Mouse (Mus musculus) cerebellum, adult 2 months (tissue): ENCODE results near the gene Nrxn1.

ENCODE experiments used
- CTCF ChIP-seq: fragments of 200-500 bp; IDR thresholded peaks from 2 replicates; pipeline ENCODE4 v1.5.1; 2011; ENCODE audit warnings: low read depth, mild to moderate bottlenecking, control low read depth, low read length, moderate library complexity, borderline replicate concordance; ENCODE audit not compliant: insufficient read depth
- POLR2A ChIP-seq: fragments of 200-500 bp; IDR thresholded peaks from 2 replicates; pipeline ENCODE4 v1.6.1; 2011; ENCODE audit warnings: low read length, control low read depth, borderline replicate concordance; ENCODE audit not compliant: insufficient read depth

DNA sequence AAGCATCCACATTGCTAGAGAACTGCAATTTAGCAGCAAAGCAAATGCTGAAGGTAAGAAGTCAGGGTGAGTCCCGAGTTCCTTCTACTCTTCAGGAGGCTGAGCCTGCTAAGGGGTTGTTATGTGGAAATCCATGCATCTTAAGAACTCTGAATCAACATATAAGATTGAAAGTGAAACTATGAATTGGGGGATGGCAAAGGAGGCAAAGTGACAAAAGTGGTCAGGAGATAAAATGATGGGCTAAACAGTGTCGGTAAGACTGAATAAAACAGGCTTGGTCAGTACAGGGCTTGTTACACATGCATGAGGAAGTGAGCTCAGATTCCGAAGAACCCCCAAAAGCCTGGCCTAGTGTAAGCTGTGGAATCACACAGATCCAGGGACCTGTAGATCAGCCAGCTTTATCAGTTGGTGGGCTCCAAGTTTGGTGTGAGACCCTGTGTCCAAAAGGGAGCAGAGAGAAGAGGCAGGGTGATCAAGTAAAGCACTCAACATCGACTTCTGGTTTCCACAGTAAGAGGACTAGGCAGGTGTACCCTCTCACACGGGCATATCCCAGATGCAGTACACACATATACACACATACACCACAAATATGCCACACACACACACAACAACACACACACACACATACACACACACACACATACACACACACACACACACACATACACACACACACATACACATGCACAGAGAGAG is 85.3 kb downstream of the Nrxn1 start:
- TF ChIP-seq CTCF, result no peak
- no peak for TF ChIP-seq POLR2A
